Mouse (Mus musculus) G1E (cell line): ENCODE data around the gene Klrb1a. TPM values are rescaled to one million over a fixed set of nuclear protein-coding genes. Genes with fewer than 3 reads are reported as not detected.

Experiments
- ATAC-seq: 2 replicates; pipeline ENCODE4 v1.8.0; 2016; ENCODE audit warnings: mild to moderate bottlenecking; ENCODE audit not compliant: insufficient number of reproducible peaks, poor library complexity, low FRiP score, severe bottlenecking; ENCODE audit errors: extremely low read depth
- DNase-seq: peaks from one replicate; pipeline ENCODE4 v3.0.0; 2012; ENCODE audit warnings: low spot score
- H3K27me3 ChIP-seq: 2 replicates; pipeline ENCODE4 v1.6.1; 2012; ENCODE audit warnings: mild to moderate bottlenecking, low read length, inconsistent platforms; ENCODE audit not compliant: insufficient read depth
- H3K36me3 ChIP-seq: replicated peaks from 2 replicates; pipeline ENCODE3; 2012; ENCODE audit warnings: mild to moderate bottlenecking, inconsistent platforms
- H3K4me1 ChIP-seq: 2 replicates; pipeline ENCODE4 v1.6.1; 2012; ENCODE audit warnings: low read depth, low read length, inconsistent platforms, mixed read lengths; ENCODE audit not compliant: insufficient read depth
- H3K4me3 ChIP-seq: 2 replicates; pipeline ENCODE4 v1.5.1; 2012; ENCODE audit warnings: low read depth, mild to moderate bottlenecking, inconsistent platforms, low read length, moderate library complexity, mixed read lengths
- H3K9me3 ChIP-seq: replicated peaks from 2 replicates; pipeline ENCODE4 v1.6.1; 2012; ENCODE audit warnings: inconsistent platforms
- CTCF ChIP-seq: IDR thresholded peaks from 2 replicates; pipeline ENCODE4 v1.5.1; 2012; ENCODE audit warnings: low read depth, low read length, inconsistent platforms, mixed read lengths
- GATA1 ChIP-seq: IDR thresholded peaks from 2 replicates; pipeline ENCODE4 v1.6.1; 2012; ENCODE audit warnings: borderline replicate concordance, low read length, inconsistent platforms, mixed read lengths
- GATA2 ChIP-seq: IDR thresholded peaks from 2 replicates; pipeline ENCODE4 v1.6.1; 2012; ENCODE audit warnings: low read depth, low read length, inconsistent platforms, borderline replicate concordance
- POLR2AphosphoS5 ChIP-seq: IDR thresholded peaks from 2 replicates; pipeline ENCODE4 v1.6.1; 2012; ENCODE audit warnings: low read depth, low read length, inconsistent platforms; ENCODE audit not compliant: insufficient replicate concordance
- TAL1 ChIP-seq: conservative IDR thresholded peaks from 2 replicates; pipeline ENCODE4 v1.6.1; 2012; ENCODE audit warnings: low read depth, low read length, inconsistent platforms, mixed read lengths
- polyA plus RNA-seq: library from polyadenylated mRNA; stranded (reverse); fragments of >175 nt; gene quantifications from 2 replicates; pipeline ENCODE4 v1.2.3, GENCODE M21; 2012
- total RNA-seq, 2 experiments: library from RNA; stranded (forward) in 1 of 2; stranded (reverse) in 1 of 2; fragments of 200-1000 nt in 1 of 2; fragments of >200 nt in 1 of 2; fragmentation: Nextera tagmentation in 1 of 2; gene quantifications; 2 replicates each; pipeline ENCODE4 v1.2.3; 2014 to 2017

Klrb1a gene
- total and polyA plus RNA-seq, 3 experiments, result 0.11 TPM; not detected in 2

DNA sequence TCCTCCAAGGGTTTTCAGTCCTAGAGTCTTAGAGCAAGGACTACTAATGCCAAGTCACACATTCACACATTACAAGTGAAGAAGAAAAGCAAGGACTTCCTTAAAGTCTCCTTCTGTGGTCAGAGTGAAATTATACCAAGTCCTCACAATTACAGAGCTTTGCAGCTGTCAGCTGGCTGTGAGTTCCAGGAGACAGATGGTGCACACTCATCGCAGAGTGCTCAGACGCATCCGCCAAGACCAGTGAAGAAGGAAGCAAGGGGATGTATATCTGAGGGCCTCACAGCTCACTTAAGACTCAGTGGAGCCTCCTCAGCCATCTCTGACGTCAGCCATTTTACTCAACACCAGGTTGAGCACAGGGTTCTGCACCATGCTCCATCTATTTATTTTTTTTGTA, 1.1 kb upstream of the Klrb1a start:
- TF ChIP-seq GATA2 (no peak), POLR2AphosphoS5 (no peak), TAL1 (no peak), CTCF (no peak), GATA1 (no peak)
- H3K4me1 ChIP-seq, result no peaks in the 10 kb centered on the region
- no peak for DNase-seq
- no peaks in the 10 kb centered on the region for H3K36me3 ChIP-seq
- H3K9me3 ChIP-seq, result peaks cover 37% of the 10 kb centered on the region
- H3K4me3 ChIP-seq, result no peak overlapping the region
- H3K27me3 ChIP-seq, result no peaks in the 10 kb centered on the region
- ATAC-seq, result no peak

DNA sequence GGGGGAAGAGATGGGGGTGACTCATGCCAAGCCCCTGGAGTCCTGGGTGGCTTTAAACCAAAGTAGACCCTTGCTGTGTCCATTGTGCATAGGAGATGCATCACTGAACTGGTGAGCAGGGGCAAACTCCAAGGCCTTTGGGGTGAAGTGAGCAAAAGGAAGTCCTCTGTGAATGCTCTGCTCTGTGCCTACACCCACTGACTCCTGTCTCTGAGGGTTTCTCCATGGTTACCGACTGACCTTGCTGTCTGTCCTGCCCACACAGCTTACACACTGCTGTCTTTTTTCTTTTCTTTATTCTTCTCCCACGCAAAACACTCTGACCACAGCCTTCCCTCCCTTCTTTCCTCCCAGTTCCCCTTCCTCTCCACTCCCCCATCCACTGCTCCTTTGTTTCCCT, 600 bp downstream of the Klrb1a start:
- TF ChIP-seq POLR2AphosphoS5 (no peak), TAL1 (no peak), GATA1 (no peak), CTCF (no peak), GATA2 (no peak)
- Histone ChIP-seq H3K9me3 (peaks cover 37% of the 10 kb centered on the region), H3K4me1 (no peaks in the 10 kb centered on the region), H3K36me3 (no peaks in the 10 kb centered on the region), H3K27me3 (no peaks in the 10 kb centered on the region), H3K4me3 (no peak overlapping the region)
- ATAC-seq, result no peak
- DNase-seq, result no peak

DNA sequence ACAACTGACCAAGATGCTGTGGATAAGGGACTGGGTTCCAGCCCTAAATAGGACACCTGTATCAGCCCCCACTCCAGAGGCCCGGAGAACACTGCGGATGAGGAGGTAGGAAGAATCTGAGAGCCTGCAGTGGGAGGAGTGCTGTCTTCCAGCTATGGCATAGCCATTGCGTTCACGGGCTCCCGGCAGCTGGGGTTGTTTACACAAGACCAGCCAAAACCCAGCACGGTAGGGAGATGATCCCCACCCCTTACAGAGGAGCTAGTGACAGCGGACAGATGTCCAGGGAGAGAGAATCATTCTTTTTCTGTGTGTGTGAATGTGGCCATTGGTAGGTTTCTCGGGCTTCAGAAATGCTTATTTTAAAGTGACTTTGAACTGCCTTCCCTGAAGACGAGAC, 17.0 kb downstream of the Klrb1a start:
- Histone ChIP-seq H3K4me3 (no peak overlapping the region), H3K9me3 (peaks cover 47% of the 10 kb centered on the region), H3K4me1 (no peaks in the 10 kb centered on the region), H3K36me3 (no peaks in the 10 kb centered on the region), H3K27me3 (no peaks in the 10 kb centered on the region)
- no peak for DNase-seq
- ATAC-seq, result no peak
- TF ChIP-seq GATA2, result no peak
- TF ChIP-seq GATA1, result no peak
- no peak for TF ChIP-seq POLR2AphosphoS5
- TF ChIP-seq TAL1, result no peak
- no peak for TF ChIP-seq CTCF

DNA sequence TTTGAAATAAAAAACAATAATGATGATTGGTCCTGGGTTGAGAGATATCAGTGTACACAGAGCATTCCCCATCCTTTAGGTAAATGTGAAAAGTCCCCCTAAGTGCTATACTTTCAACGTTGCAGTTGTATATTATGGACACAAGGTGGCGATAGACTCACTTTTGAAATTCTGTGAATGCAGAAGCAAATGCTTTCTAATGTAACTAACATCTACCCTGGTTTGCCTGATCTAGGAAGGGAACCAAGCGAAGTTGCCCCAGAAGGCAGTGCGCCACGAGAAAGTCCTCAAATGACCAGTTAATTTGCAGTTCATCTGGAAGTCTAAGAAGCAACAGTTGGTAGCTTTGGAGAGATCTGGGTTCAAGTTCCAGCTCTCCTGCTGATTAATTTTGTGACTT, 18.8 kb downstream of the Klrb1a start:
- DNase-seq (no peak), ATAC-seq (no peak)
- Histone ChIP-seq H3K4me3 (no peak overlapping the region), H3K4me1 (no peaks in the 10 kb centered on the region), H3K36me3 (no peaks in the 10 kb centered on the region), H3K27me3 (no peaks in the 10 kb centered on the region), H3K9me3 (peaks cover 47% of the 10 kb centered on the region)
- no peak for TF ChIP-seq POLR2AphosphoS5
- no peak for TF ChIP-seq GATA2
- TF ChIP-seq CTCF, result no peak
- no peak for TF ChIP-seq GATA1
- no peak for TF ChIP-seq TAL1

DNA sequence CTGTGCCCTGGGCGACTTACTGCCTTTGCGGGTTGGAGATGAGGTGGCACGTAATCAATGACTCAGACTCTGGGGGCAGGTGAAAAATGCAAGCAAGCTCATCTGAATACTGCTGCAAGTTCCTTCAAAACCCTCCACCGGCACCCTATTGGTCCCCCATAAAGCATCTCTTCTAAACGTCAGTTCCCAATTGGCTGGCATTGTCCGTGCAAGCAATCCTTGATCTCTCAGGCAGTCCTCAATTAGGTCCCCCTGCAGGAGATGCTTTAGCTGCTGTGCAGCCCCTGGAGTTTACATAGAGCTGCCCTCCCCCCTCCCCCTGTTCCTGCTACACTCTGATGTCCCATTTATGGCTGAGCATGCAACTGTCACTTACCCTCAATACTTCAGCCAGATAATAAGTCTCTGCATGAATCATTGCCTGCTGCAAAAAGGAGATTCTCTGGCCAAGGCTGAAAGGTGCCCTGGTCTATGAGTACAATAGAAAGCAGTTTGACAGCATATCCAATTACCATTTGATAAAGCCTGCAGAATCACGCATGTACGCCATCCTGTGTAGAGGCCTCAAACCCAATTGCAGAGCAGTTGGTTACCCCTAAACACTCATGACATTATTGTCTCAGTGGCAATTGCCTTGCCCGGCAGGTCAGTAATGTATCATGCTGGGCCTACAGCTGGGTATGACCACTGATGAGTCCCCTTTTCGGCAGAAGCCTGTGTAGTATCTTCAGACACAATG, 20.7 kb downstream of the Klrb1a start:
- TF ChIP-seq TAL1, result no peak
- no peak for TF ChIP-seq GATA1
- TF ChIP-seq POLR2AphosphoS5, result no peak
- DNase-seq (no peak), ATAC-seq (no peak)
- no peaks in the 10 kb centered on the region for H3K27me3 ChIP-seq
- peaks cover 33% of the 10 kb centered on the region for H3K9me3 ChIP-seq
- no peaks in the 10 kb centered on the region for H3K4me1 ChIP-seq
- H3K36me3 ChIP-seq, result no peaks in the 10 kb centered on the region
- no peak overlapping the region for H3K4me3 ChIP-seq

DNA sequence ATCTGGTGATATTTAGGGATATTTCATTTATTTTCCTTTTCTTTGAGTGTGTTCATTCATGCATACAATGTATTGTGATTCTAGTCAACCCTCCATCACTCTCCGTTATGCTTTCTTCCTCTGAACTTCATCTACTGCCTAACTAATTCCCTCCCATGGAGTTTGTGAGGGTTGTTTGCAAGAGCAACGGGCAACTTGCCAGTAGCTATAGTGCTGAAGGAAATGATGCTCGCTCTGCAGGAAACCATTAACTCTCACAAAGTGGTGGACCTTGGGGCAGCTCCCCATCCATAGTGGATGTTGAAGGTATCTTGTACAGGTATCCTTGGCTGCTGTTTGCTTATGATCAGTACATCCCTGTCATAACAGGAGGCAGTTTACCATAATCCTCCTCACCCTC, 21.3 kb downstream of the Klrb1a start:
- Histone ChIP-seq H3K36me3 (no peaks in the 10 kb centered on the region), H3K9me3 (peaks cover 31% of the 10 kb centered on the region), H3K4me1 (no peaks in the 10 kb centered on the region), H3K27me3 (no peaks in the 10 kb centered on the region), H3K4me3 (no peak overlapping the region)
- no peak for TF ChIP-seq POLR2AphosphoS5
- no peak for TF ChIP-seq GATA2
- TF ChIP-seq GATA1, result no peak
- no peak for TF ChIP-seq CTCF
- TF ChIP-seq TAL1, result no peak
- ATAC-seq, result no peak
- DNase-seq, result no peak
